Mouse (Mus musculus) heart, embryonic 15.5 days (tissue): ENCODE measurements around the gene Celsr1. TPM values are rescaled to one million over a fixed set of nuclear protein-coding genes. Genes with fewer than 3 reads are reported as not detected.

ENCODE experiments used
- polyA plus RNA-seq: library from polyadenylated mRNA; unstranded; fragments of >200 nt; fragmentation: Nextera tagmentation; extraction: Ambion mirVana; gene quantifications from 2 replicates; pipeline ENCODE4 v1.2.1, GENCODE M21; 2015

The Celsr1 gene
- polyA plus RNA-seq, 1 experiment from 2014 or later: 1.1 TPM

Other genes with a start within 250 kb of the Celsr1 start
- gene Cdpf1, start 222.1 kb downstream of the Celsr1 start, polyA plus RNA-seq: 40.9 and 47.9 TPM in 2 replicates
- gene Pkdrej, start 212.0 kb downstream of the Celsr1 start, polyA plus RNA-seq: 0.34 and 0.37 TPM in 2 replicates
- 4.1 and 5.7 TPM in 2 replicates for gene Ttc38, start 201.5 kb downstream of the Celsr1 start, polyA plus RNA-seq
- gene Gtse1, start 174.0 kb downstream of the Celsr1 start, polyA plus RNA-seq: 21.5 and 26.3 TPM in 2 replicates
- 29.5 and 38.9 TPM in 2 replicates for gene Trmu, start 154.5 kb downstream of the Celsr1 start, polyA plus RNA-seq
- 16.9 and 19.5 TPM in 2 replicates for gene Gramd4, start 23.9 kb upstream of the Celsr1 start, polyA plus RNA-seq
- gene Cerk, start 152.4 kb upstream of the Celsr1 start, polyA plus RNA-seq: 13.2 and 17.9 TPM in 2 replicates
- 9.2 and 12.5 TPM in 2 replicates for gene Tbc1d22a, start 180.7 kb upstream of the Celsr1 start, polyA plus RNA-seq